Mouse (Mus musculus) adrenal gland, adult 18-20 months (tissue): ENCODE results near the gene Fcho1. TPM values are rescaled to one million over a fixed set of nuclear protein-coding genes. Genes with fewer than 3 reads are reported as not detected.

Experiments used
- DNase-seq, 2 experiments: peaks; one replicate each; pipeline ENCODE4 v3.0.0; 2021 to 2022; ENCODE audit warnings: low spot score in 2 of 2
- total RNA-seq, 2 experiments: library from RNA; stranded (reverse); gene quantifications; 1 replicate in 1 of 2; 2 replicates in 1 of 2; pipeline ENCODE4 v1.2.3; 2021

Gene Fcho1
- total RNA-seq, 2 experiments from 2014 or later = 1.9 to 2.3 TPM

GRCm38 (mm10) chr8:71685573-71685972 is 39.9 kb downstream of the Fcho1 start:
- DNase-seq = no peak

GRCm38 (mm10) chr8:71684701-71685100 is 40.8 kb downstream of the Fcho1 start:
- DNase-seq = no peak

GRCm38 (mm10) chr8:71682832-71683231 is 42.7 kb downstream of the Fcho1 start:
- DNase-seq = no peak

- DNase-seq = no peak
Observed at GRCm38 (mm10) chr8:71681369-71681915, 44.1 kb downstream of the Fcho1 start.

- DNase-seq = no peak
Observed at GRCm38 (mm10) chr8:71680471-71680870, 45.0 kb downstream of the Fcho1 start.

- no peak for DNase-seq
Observed at GRCm38 (mm10) chr8:71679550-71680168, 45.9 kb downstream of the Fcho1 start.

- DNase-seq = no peak
Observed at GRCm38 (mm10) chr8:71679116-71679515, 46.4 kb downstream of the Fcho1 start.

- DNase-seq = no peak
Observed at GRCm38 (mm10) chr8:71678216-71678615, 47.3 kb downstream of the Fcho1 start.

GRCm38 (mm10) chr8:71677555-71677954 is 48.0 kb downstream of the Fcho1 start:
- no peak for DNase-seq

GRCm38 (mm10) chr8:71676803-71677202 is 48.7 kb downstream of the Fcho1 start:
- no peak for DNase-seq

- peak; percentile 55 to 66 for DNase-seq
Observed at GRCm38 (mm10) chr8:71676020-71676741, 49.3 kb downstream of the Fcho1 start, which contains the start of gene Jak3. Gene Jak3 (plus strand): TSS chr8:71676296.

GRCm38 (mm10) chr8:71675456-71676019 is 50.0 kb downstream of the Fcho1 start:
- no peak for DNase-seq

- DNase-seq = no peak
Observed at GRCm38 (mm10) chr8:71674071-71674470, 51.4 kb downstream of the Fcho1 start.

GRCm38 (mm10) chr8:71672168-71672735 is 53.3 kb downstream of the Fcho1 start:
- DNase-seq = no peak

GRCm38 (mm10) chr8:71671549-71671965 is 54.0 kb downstream of the Fcho1 start, which contains the start of gene Unc13a:
Gene Unc13a (minus strand): TSS chr8:71671757.
- peak; percentile 95 to 97 for DNase-seq

GRCm38 (mm10) chr8:71670621-71671548 is 54.6 kb downstream of the Fcho1 start:
- no peak for DNase-seq

GRCm38 (mm10) chr8:71670198-71670597 is 55.3 kb downstream of the Fcho1 start:
- DNase-seq = no peak

- DNase-seq = no peak
Observed at GRCm38 (mm10) chr8:71668220-71668975, 57.1 kb downstream of the Fcho1 start.

GRCm38 (mm10) chr8:71667256-71667655 is 58.3 kb downstream of the Fcho1 start:
- no peak for DNase-seq

GRCm38 (mm10) chr8:71666855-71667254 is 58.7 kb downstream of the Fcho1 start:
- no peak for DNase-seq
